Mouse (Mus musculus): Measurements from ENCODE around the gene Fgd6.

The Fgd6 gene

DNA sequence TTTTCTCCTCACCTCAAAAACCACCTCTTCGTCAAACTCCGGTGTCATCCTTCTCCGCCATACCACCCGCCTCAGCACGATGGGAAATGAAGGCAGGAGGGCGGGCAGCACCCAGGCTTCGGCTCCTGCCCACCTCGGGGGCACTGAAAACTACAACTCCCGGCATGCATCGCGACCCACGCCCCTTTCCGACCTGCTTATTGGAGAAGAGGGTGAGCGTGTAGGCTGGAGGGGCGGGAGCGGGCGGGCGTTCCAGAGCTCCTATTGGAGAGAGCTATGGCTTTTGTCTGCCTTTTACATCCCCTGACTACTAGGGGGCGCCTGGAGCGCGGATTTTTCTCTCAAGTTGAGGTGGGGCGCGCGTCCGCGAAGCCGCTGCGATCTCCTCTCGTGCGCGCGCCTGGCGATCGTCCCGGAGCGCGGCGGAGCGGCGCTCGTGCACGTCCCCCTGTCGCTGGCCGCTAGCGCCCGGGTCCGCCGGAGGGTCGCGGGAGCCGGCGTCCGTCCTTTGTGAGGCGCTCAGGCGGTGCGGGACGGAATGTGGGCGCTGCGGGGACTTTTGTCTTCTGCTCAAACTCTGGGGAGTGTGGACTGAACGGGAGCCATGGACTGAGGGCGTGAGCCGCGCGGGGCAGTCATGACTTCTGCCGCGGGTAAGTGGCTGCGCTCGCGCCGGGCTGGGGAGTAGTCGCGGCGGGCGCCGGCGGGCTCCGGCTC is at the start of gene Fgd6, which contains the start of gene Vezt:
Gene Fgd6 (plus strand): TSS at position 344 of the 717 bp plus-strand sequence.
Gene Vezt (minus strand): TSS at position 160 of the 717 bp plus-strand sequence.
- peak; percentile 99 for DNase-seq (ENCODE audit: low read depth)

DNA sequence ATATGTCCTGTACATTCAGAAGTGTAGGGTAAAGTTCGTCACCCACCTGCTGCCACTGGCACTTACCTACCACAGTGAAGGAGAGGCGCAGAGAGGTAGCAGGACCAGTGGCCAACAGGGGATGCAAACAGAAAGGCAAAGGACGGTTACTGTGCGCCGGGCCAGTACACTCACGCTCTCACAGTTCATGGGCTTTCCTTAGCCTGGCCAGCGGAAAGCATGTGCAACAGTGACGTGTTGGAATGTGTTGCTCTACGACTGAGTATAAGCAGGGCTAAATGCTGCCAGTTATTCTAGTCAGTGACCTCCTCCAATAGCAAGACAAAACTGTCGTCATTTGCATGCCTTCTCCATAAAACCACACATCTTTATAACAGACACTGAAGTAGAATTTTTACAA is 41.7 kb upstream of the Fgd6 start:
- DNase-seq (ENCODE audit: low read depth) = no peak

DNA sequence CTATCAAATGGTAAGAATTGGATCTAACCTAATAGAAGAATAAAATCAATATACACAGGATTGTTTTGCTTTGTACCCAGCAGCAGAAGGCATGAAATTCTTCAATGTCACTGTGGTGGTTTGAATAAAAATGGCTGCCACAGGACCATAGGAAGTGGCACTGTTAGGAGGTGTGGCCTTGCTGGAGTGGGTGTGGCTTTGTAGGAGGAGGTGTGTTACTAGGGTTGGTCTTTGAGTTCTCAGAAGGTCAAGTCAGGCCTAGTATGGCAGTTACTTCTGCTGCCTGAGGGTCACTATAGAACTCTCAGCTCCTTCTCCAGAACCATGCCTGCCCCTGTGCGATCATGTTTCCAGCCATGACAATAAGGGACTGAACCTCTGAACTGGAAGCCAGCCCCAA is 40.7 kb upstream of the Fgd6 start:
- no peak for DNase-seq (ENCODE audit: low read depth)

DNA sequence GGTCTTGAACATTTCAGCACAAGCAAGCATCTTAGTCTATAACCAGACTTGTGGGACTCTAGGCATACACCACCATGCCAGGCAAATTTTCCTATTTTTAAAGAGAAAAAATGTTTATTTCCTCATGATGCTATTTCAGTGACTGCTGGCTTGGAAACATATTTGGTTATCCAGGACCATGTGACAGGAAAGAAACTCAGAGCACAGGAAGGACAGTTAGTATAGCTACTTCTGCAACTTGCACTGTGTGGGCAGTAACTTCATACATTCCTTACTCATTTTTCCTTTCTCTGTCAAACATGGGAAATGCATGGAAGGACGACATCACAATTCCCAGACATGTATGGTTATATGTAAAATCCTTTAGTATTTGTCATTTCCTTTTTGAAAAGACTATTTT is 36.4 kb upstream of the Fgd6 start:
- peak; percentile 66 for DNase-seq (ENCODE audit: low read depth)

DNA sequence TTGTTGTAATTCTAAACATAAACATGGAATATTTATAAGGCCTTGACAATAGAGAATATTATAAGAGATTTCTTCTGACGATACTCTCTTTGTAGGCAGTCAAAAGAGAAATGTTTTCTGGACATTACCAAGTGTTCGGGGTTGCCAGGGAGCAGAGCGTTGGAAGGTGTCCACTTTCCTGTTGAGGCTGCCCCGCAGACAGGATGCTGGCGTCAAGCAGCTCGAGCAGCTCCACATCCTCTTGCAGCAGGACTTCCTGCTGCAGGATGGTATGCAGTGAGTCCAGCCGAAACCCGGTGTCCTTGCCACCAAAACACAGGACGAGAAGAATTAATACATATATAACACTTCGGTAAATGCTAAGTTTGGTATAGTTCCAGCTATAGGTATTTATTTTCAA is 35.6 kb upstream of the Fgd6 start:
- peak; percentile 76 for DNase-seq (ENCODE audit: low read depth)

DNA sequence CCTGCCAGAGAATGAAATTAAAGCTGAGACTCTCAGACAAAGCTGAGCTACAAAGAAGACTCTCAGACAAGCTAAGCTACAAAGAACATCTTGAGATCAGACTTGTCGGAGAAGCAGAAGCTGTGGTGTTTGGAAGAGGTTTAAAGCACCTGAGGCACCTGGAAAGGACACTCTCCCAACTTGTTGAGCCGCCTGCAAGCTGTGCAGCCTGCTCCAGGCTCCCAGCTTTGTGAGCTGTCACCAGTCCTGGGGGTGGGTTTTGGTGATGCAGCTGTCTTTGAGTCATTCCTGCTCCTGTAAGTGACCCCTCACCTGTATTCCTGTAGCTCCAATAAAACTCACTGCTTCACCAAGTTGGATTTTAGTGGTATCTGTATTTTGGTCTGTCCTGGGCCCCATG is 27.4 kb upstream of the Fgd6 start:
- no peak for DNase-seq (ENCODE audit: low read depth)

DNA sequence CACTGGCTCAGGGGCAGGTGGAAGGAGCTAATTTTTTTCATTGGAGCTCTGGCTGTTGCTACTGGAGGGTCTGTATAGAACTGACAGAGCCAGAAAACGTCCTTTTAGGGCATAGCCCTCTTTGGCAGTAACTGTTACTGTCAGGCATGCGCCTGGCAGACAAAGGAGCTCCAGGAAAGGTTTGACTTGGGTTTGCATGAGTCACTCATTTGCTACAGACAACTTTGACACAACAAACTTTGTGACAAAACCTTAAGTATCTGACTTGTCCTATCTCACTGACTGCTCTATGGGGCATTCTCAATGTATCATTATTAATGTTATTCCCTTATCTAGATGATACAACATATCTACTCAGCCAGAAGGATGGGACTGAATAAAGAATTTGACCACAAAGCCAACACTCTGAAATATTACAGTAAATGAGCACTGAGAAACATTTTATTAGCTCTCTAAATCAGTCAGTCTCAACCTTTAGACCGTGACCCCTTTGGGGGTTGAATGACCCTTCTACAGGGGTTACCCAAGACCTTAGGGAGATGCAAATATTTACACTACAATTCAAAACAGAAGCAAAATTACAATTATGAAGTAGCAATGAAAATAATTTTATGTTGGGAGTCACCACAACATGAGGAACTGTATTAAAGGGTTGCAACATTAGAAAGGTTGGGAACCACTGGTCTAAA is 25.7 kb upstream of the Fgd6 start:
- DNase-seq (ENCODE audit: low read depth) = peak; percentile 72

DNA sequence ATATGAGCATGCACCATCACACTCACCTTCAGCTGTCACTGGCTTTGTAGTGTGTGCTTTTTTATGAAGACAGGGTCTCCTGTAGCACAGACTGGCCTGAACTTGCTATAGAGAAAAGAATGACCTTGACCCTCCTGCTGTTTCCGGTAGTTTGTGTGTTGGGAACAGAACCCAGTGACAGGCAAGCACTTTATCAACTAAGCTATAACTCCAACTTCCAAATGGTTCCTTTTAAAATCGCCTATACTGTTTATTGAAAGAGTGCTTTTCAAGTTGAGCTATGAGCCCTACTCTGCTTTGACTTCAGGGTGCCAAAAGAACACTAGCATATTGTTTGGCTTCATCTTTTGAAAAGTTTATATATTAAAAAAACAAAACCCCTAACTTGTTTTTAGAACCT is 24.8 kb upstream of the Fgd6 start:
- DNase-seq (ENCODE audit: low read depth) = no peak

DNA sequence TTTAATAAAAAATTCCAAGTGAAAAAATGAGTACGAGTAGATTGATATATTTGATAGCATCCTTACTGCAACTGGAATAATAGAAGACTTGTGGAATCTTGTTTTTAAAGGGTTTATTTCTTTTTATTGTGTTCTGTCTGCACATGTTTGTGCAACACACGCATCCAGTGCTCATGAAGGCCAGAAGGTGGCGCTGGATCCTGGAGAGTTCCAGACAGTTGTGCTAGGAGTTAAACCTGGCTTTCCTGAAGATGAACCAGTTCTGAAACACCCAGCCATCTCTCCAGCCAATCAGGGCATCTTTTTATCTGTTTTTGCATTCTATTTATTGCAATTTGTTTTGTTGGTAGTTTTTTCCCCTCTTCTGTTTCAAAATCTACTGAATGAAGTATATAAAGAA is 22.6 kb upstream of the Fgd6 start:
- peak; percentile 84 for DNase-seq (ENCODE audit: low read depth)

DNA sequence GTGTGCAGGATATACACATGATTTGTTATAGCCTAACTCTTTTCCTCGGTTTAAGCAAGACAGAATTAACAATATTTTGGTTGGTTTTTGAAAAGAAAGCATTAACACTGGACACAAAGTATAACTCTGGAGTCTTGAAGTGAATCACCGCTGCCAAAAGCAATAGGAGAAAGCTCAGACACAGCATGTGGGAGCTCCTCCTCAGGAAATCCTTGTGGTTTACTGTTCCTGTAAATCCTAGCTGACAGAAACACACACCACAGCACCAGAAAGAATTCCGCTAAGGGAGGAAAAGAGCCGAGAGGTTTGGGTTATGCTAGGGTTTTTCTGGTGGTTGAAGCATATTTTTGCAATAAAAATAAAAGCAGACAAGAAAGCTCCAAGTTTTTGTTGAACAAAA is 21.6 kb upstream of the Fgd6 start:
- DNase-seq (ENCODE audit: low read depth) = peak; percentile 63

DNA sequence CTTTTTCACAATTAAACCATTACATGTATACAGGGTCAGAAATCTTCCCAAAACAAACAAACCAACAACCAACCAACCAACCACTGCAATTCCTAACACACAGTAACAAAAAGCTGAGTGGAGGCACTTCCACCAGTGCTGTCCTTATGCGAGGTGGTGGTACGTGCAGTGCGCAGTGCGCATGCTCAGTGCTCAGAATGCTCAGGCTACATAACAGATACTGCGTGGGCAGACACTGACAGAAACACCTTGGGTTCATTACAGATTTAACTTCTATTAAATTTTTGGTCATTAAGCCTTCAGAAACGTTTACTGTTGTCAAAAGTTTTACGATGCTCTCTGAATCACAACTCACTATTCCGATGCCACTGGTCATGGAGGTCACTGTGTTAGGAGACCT is 18.3 kb upstream of the Fgd6 start:
- no peak for DNase-seq (ENCODE audit: low read depth)

DNA sequence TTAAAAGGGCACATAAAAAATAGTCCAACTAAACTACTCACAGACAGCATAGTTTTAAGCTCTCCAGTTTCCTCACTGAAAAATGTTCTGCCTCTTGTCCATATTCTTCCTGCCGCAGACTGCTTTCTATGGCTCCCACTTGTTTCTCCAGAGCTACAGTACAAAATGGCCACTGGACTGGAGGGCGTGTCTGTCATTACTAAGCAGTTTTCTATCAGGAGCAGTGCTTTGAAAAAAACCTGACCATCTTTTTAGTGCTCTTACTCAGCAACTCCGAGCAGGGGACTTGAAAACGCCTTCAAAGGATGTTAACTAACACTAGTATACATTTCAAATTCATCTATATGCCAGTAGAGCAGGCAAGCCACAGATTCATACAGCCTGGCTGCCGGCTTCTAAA is 15.2 kb upstream of the Fgd6 start:
- peak; percentile 55 for DNase-seq (ENCODE audit: low read depth)

DNA sequence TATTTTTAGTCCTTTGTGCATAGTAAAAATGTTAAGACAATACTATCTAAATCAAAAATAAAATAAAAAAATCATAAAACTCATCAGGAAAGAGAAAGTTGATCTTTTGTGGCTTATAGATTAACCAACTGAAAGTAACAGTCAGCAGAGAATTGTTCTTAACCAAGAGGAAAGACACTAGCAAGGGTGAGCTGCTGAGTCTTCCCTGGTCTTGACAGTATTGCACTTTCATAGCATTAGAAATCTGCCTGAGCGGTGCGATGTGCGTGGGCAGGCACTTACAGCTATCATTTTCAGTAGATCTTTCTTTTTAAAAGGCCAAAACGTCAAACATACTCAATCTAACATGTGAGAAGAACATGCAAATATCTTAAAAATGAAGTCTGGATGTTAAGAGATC is 14.7 kb upstream of the Fgd6 start:
- DNase-seq (ENCODE audit: low read depth) = no peak

DNA sequence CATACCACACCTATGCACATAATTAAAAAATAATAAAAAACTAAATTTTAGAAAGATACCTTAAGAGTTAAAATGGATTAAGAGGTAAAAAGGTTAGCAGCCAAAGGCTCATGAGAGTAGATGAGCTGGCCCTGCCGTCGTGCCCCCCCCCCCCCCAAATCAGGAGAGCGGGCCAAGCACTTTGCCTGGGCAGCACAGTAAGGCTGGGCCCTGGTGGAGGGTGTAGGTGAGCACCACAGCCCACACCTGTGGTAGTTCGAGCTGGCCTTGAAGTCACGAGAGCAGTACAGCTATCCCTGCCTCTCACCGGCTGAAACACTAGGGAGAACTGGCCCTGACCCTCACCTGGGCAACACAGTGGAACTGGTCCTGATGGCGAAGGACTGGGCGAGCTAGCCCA is 10.7 kb upstream of the Fgd6 start:
- no peak for DNase-seq (ENCODE audit: low read depth)

DNA sequence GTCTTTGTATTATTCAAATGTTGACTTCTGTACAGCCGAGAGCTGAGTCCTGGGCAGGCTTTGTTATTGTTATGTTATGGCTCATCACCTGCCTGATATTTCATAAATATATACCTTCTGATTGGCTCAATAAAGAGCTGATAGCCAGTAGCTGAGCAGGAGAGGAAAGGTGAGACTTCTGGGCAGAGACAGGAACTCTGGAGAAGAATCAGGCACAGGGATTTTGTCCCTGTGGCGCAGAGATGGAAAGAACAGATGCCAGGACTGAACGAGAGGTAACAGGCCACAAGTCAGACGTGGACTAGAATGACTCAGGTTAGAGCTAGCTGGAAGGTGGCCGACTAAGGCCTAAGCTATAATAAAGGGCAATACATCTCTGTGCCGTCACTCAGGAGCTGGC is 7.3 kb upstream of the Fgd6 start:
- DNase-seq (ENCODE audit: low read depth) = no peak

DNA sequence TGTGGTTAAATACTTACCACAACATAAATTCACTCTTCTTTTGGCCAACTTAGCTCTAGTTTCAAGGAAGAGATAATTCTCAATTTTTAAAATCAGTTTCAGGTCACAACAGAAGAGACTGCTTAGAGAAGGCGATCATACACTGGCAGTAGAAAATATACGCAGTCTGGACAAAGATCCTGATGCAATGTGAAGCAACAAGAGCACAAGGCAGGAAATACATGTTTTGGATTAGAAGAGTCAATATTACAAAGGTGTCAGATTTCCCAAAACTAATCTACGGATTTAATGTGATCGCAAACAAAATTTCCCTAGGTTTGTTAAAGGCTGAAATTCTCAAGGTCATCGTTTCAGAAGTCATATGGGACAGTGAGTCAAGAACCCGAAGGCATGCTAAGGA is 4.6 kb upstream of the Fgd6 start:
- no peak for DNase-seq (ENCODE audit: low read depth)

DNA sequence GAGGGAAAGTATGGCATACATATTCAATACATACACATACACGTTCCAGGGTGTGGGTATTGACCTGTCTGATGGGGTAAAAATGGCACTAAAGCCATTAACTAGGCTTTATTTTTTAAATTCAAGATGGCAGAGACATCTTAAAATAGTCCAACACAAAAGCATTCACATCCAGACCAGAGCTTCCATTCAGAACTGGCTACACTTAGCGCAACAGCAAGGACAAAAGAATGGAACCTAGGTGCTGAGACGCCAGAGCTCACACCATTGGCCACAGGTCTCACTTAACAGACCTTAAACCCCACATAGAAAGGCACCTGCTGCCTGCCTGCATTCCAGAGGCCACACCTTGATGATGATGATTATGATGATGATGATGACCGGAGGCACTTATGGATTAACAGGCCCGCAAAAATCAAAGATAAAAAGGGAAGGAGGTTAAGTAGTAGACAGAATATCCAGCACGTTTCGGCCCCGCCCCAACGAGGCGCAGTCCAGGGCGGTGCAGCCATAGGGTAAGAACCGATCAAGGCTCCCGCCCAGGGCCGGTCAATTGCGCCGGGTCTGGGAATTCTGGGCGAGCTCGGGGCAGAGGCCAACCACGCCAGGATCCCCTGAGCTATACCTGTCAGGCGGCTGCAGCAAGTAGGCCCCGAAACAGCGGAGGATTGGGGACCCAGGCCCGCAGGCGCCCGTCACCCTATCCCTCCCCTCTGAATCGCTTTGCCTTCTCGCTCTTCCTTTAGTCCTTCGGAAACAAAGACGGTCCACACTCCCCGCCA is 734 bp upstream of the Fgd6 start:
- peak; percentile 67 for DNase-seq (ENCODE audit: low read depth)

DNA sequence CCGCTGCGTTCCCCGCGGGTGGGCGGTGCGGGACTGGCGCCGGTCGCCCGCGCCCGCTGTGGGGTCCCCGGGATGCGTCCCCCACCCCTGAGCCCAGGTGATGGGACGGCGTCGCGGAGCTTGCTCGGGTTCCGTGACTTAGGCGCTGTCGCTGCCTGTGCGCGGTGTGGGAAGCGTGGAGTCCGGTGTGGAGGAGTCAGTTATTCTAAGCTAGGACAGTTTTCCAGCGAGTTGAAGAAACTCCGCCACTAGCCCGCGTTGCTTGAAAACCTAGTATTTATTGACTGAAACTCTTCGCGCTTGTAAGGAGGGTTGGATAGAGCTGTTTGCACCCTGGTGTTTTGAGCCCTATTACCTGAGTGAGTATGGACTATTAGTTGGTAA is 566 bp downstream of the Fgd6 start:
- no peak for DNase-seq (ENCODE audit: low read depth)

DNA sequence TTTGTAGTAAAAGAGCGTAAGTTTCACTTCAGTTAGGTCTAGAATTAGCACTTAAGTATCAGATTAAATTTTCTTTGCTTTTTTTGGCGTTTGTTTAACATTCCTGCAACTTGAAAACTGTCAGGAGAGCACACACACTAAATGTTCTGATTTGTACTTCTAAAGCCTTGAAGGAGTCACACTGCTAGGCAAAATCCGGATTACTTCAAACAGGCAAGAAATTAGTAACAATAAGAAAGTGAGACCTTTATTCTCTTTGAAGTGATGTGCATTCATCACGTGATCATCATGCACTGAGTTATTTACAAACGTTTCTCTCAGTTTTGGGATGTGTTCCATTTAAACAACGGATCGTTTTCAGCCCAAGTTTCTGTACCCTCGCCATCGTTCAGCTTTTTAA is 1.4 kb downstream of the Fgd6 start:
- peak; percentile 45 for DNase-seq (ENCODE audit: low read depth)

DNA sequence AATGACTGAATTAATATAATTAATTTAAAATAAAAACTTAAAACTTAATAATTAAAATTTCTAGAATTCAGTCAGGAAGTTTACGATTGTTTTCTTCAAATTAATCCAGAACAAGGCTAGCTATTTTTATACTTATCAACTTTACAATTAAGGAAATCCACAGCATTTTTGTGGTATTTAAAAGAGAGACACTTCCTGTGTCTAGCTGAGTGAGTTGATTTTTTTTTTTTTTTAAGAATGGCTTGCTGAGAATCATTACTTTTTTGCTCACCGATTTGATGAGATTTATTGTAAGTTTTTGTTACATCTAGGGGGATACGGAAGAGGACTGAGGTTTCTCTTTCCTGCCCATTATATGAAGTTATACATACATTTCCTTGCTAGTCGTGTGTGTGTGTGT is 1.8 kb downstream of the Fgd6 start:
- DNase-seq (ENCODE audit: low read depth) = no peak

DNA sequence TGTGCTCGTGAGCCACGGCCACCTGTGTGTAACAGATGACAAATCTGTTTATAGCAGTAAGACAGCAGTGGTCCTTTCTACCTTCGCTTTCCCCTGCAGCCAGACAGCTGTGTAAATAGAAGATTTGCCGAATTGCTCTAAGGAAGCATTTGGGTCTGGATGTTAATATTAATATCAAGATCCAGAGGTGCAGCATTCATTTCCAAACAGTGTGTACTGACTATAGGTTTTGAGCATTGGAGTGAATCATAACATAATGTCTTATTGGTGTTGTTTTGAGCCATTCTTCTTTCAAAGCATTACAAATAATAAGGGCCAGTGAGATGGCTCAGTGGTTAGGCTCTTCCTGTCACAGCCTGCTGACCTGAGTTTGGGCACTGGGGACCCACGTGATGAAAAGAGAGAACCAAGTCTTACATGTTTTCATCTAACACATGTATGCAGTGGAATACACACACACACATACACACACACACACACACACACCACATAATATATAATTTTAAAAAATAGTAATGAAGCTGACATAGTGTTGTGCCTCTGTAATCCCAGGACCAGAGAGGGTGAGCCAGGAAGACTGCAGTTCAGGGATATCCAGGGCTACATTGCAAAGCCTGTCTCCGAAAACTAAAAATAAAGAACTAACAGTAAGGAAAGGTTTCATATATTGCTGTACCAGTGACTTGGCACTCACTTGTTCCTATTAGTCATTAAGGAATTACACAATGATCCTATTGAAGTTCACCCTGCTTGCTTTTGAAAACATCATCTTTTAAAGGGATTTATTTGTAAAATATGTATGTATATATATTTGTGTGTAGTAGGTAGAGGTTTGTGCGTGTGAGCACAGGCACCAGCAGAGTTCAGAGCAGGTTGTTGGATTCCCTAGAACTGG is 2.8 kb downstream of the Fgd6 start:
- peak; percentile 48 for DNase-seq (ENCODE audit: low read depth)

DNA sequence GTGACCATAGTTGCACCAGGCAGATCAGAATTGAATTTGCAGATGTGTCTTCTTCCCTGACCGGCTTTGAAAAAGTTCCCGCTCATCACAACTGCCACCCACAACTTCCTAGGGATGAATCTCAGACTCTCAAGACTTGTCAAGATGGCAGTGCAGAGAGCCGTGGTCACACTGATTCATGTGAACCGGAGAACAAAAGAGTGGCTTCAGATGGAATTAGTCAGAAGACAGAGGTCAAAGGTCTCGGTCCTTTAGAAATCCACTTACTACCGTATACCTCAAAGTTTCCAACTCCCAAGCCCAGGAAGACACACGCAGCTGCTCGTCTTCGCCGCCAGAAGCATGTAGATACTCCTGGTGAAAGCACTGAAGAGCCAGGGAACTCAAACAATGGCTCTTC is 8.1 kb downstream of the Fgd6 start:
- DNase-seq (ENCODE audit: low read depth) = no peak

Measured in 416B (cell line).